Mouse (Mus musculus) lung, adult 2 months (tissue): Measurements from ENCODE around the gene Ptafr.

Source experiments
- CTCF ChIP-seq: fragments of 200-500 bp; IDR thresholded peaks from 2 replicates; pipeline ENCODE4 v1.5.1; 2011; ENCODE audit warnings: mild to moderate bottlenecking, low read length, control low read depth; ENCODE audit not compliant: insufficient read depth
- POLR2A ChIP-seq: fragments of 200-500 bp; IDR thresholded peaks from 2 replicates; pipeline ENCODE4 v1.6.1; 2011; ENCODE audit warnings: low read depth, mild to moderate bottlenecking, control low read depth, low read length, borderline replicate concordance; ENCODE audit errors: extremely low read depth

DNA sequence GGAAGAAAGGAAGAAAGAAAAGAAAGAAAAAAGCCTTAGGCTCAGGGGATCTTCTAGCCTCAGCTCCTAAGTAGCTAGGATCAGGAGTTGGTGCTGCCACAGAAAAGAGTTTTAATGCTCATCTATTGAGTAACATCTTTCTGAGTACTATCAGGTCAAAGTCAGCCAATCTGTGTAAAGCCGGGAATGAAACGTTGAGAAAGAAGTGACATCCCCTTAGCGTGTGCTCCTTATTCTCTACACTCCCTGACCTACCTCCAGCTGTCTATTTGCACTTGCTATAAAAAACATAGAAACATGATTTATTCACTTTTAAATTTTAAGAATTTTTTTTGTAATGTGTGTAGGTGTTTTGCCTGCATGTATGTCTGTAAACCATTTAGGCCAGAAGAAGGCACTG lies 44.7 kb upstream of the Ptafr start:
- TF ChIP-seq CTCF (no peak), POLR2A (no peak)
